Mouse (Mus musculus) G1E (cell line): Measurements from ENCODE around the gene Arpp19.

Experiments used
- CTCF ChIP-seq: IDR thresholded peaks from 2 replicates; pipeline ENCODE4 v1.5.1; 2012; ENCODE audit warnings: low read depth, low read length, inconsistent platforms, mixed read lengths
- GATA2 ChIP-seq: IDR thresholded peaks from 2 replicates; pipeline ENCODE4 v1.6.1; 2012; ENCODE audit warnings: low read depth, low read length, inconsistent platforms, borderline replicate concordance
- POLR2AphosphoS5 ChIP-seq: IDR thresholded peaks from 2 replicates; pipeline ENCODE4 v1.6.1; 2012; ENCODE audit warnings: low read depth, low read length, inconsistent platforms; ENCODE audit not compliant: insufficient replicate concordance
- TAL1 ChIP-seq: conservative IDR thresholded peaks from 2 replicates; pipeline ENCODE4 v1.6.1; 2012; ENCODE audit warnings: low read depth, low read length, inconsistent platforms, mixed read lengths

DNA sequence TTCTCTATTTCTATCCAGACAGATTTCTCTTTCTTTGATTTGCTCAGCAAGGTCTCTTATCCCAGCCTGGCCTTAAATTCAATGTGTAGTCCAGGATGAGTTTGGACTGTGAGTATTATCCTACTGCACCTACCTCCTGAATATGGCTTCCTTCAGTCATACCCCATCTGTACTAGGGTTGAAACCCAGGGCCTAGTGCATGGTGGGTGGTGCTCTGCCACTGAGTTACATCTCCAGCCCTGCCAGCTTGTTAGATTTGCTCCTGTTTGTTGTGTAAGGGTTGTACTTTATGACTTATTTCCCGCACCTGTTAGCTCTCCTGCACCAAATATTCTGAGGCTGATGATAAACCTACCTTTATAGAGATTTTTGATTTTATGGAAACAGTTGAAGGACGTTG is 5.8 kb downstream of the Arpp19 start:
- no peak for TF ChIP-seq CTCF
- TF ChIP-seq TAL1 = no peak
- TF ChIP-seq GATA2 = no peak
- TF ChIP-seq POLR2AphosphoS5 = no peak
